Mouse (Mus musculus): ENCODE results near the gene Zfp735.

Gene Zfp735

DNA sequence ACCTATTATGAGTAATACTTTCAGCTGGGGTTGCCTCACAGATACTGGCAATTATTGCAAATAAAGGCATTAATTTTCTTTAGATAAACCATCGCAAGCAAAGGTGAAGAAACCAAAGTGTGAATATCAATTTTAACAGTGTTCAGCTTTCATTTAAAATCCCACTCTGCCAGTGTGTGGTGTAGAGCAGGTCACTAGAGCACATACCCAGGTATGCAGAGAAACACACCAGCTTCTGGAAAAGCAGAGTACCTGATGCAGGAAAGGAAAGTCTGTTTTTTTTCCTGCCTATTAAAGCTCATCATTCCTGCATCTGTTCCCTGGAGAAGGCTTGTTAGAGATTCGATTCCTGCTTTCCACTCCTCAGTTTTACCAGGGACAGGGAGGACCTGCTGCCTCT, at the start of gene Zfp735:
Gene Zfp735, plus strand, starts transcription at position 301 of the 400 bp plus-strand sequence.
- no peak for DNase-seq (ENCODE audit: low spot score)

DNA sequence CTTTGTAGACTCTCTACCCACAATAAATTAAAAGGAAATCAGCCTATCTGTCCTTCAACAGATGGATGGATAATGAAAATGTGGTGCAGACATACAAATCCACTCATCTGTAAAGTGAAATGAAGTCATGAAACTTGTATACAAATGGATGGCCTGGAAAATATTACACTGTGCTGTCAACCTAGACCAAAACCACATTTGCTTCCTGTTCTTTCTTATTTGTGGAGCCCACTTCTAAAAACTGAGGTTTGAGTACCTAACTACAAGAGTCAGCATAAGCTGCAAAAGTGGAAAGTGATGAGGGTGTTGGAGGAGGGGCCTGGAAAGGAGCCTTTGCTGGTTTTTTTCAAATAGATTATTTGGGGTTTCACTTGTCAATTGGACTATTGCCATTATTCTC, 70.5 kb downstream of the Zfp735 start:
- DNase-seq (ENCODE audit: low spot score), result no peak

All from ovary, postnatal 14 days (tissue).